Mouse (Mus musculus) embryonic facial prominence, embryonic 15.5 days (tissue): Measurements from ENCODE around the gene Irf9. TPM values are rescaled to one million over a fixed set of nuclear protein-coding genes. Genes with fewer than 3 reads are reported as not detected.
A peak's percentile ranks its signal among the peaks of the same experiment; 100 is the strongest.

Source experiments
- ATAC-seq: fragments of 200-750 bp; cut with Nextera tagmentation; 2 replicates; pipeline ENCODE4 v1.8.0; 2017; ENCODE audit warnings: low read depth, moderate TSS enrichment; ENCODE audit not compliant: insufficient number of reproducible peaks, low FRiP score, low TSS enrichment
- H3K27ac ChIP-seq: fragments of 300-500 bp; sonication (generic); replicated peaks from 2 replicates; pipeline ENCODE4 v1.5.1; 2015; ENCODE audit warnings: mild to moderate bottlenecking, inconsistent platforms
- H3K27me3 ChIP-seq: fragments of 300-500 bp; sonication (generic); 2 replicates; pipeline ENCODE4 v1.6.1; 2015; ENCODE audit warnings: inconsistent platforms
- H3K36me3 ChIP-seq: fragments of 300-500 bp; sonication (generic); 2 replicates; pipeline ENCODE4 v1.6.1; 2015; ENCODE audit warnings: mild to moderate bottlenecking, inconsistent platforms
- H3K4me1 ChIP-seq: fragments of 300-500 bp; sonication (generic); 2 replicates; pipeline ENCODE4 v1.6.1; 2015; ENCODE audit warnings: inconsistent platforms
- H3K4me2 ChIP-seq: fragments of 300-500 bp; sonication (generic); replicated peaks from 2 replicates; pipeline ENCODE4 v1.6.1; 2015; ENCODE audit warnings: mild to moderate bottlenecking, inconsistent platforms
- H3K4me3 ChIP-seq: fragments of 300-500 bp; sonication (generic); replicated peaks from 2 replicates; pipeline ENCODE4 v1.5.1; 2015; ENCODE audit warnings: mild to moderate bottlenecking, inconsistent platforms
- H3K9ac ChIP-seq: fragments of 300-500 bp; sonication (generic); 2 replicates; pipeline ENCODE4 v1.6.1; 2015; ENCODE audit warnings: inconsistent platforms
- H3K9me3 ChIP-seq: fragments of 300-500 bp; sonication (generic); replicated peaks from 2 replicates; pipeline ENCODE4 v1.6.1; 2016; ENCODE audit warnings: inconsistent platforms
- WGBS: fragments of 180-500 bp; shearing (Covaris S2); methylation state at CpG from one replicate; pipeline ENCODE4 v1.1.7; 2015; 5-methylcytosine and 5-hydroxymethylcytosine counted together
- polyA plus RNA-seq: library from polyadenylated mRNA; unstranded; fragments of >200 nt; fragmentation: Nextera tagmentation; extraction: Ambion mirVana; gene quantifications from 2 replicates; pipeline ENCODE4 v1.2.1, GENCODE M21; 2015

Irf9 gene
- polyA plus RNA-seq, 1 experiment from 2014 or later: 17.3 TPM

- no peak overlapping the region for H3K27ac ChIP-seq
- H3K4me2 ChIP-seq: no peak overlapping the region
- peaks cover 73% of the 10 kb centered on the region for H3K36me3 ChIP-seq
- H3K4me3 ChIP-seq: no peak overlapping the region
- no peaks in the 10 kb centered on the region for H3K9me3 ChIP-seq
- ATAC-seq: no peak
- no peaks in the 10 kb centered on the region for H3K4me1 ChIP-seq
- H3K27me3 ChIP-seq: no peaks in the 10 kb centered on the region
- H3K9ac ChIP-seq: no peak overlapping the region
- 83% methylated on average over 3 of the region's 3 CpGs for WGBS
These were observed 35.9 kb upstream of the Irf9 start for GRCm38 (mm10) chr14:55567496-55567895.

GRCm38 (mm10) chr14:55570588-55570987, 32.8 kb upstream of the Irf9 start:
- Histone ChIP-seq H3K4me1 (0 out of 2 replicates have a peak, but pooled peaks cover 3% of the 10 kb centered on the region), H3K27me3 (no peaks in the 10 kb centered on the region), H3K9ac (no peak overlapping the region), H3K9me3 (no peaks in the 10 kb centered on the region), H3K27ac (no peak overlapping the region), H3K4me3 (no peak overlapping the region), H3K4me2 (no peak overlapping the region), H3K36me3 (peaks cover 45% of the 10 kb centered on the region)
- 92% methylated on average over 2 of the region's 2 CpGs for WGBS
- ATAC-seq: no peak

DNA sequence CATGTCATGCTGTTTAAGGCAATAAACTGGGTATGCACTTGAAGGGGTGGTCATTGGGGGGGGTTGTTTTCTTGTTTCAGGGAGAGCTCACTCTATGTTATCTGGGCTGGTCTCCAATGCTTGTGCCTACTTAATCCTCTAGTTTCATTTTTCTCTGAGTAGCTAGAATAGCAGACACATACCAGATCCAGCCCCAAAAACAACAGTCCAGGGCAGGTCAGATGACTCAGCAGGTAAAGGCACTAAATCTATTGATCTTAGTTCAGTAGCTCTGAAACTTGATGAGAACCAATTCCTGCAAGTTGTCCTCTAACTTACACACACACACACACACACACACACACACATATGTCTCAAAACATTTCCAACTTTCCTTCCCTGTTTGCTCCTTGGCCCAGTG, 31.6 kb upstream of the Irf9 start:
- Histone ChIP-seq H3K9ac (no peak overlapping the region), H3K9me3 (no peaks in the 10 kb centered on the region), H3K27ac (no peak overlapping the region), H3K4me1 (0 out of 2 replicates have a peak, but pooled peaks cover 7% of the 10 kb centered on the region), H3K4me2 (no peak overlapping the region), H3K36me3 (peaks cover 33% of the 10 kb centered on the region), H3K4me3 (no peak overlapping the region), H3K27me3 (no peaks in the 10 kb centered on the region)
- no peak for ATAC-seq

DNA sequence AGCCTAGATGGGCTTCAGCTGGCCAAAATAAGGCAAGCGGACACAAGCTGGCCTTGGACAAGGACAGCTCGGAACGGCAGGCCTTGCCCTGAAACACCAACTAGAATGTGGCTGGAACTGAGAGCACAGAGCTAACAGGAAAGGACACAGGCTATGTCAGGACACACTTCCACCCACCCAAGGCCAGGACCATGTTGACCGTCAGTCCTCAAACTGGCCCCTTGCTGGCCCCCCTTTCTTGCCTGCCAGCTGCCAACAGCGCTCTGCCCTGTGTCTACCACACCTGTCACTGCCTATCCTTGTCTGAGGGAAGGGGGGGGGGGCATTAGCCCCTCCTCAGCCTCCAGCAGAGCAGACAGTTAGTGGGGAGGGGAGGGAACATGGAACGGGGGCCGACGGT, 28.1 kb upstream of the Irf9 start, which contains the start of gene Fitm1:
TSS of gene Fitm1 (plus strand) at position 316 of the 400 bp plus-strand sequence.
- Histone ChIP-seq H3K36me3 (peaks cover 8% of the 10 kb centered on the region; the same call in 1 of the 2 replicates), H3K4me1 (0 out of 2 replicates have a peak, but pooled peaks cover 19% of the 10 kb centered on the region), H3K27ac (0 out of 2 replicates have a peak within 1 kb of the TSS, but pooled peaks have one; percentile 28), H3K27me3 (no peaks in the 10 kb centered on the region), H3K9me3 (no peaks in the 10 kb centered on the region), H3K4me3 (peak within 1 kb of the TSS; percentile 23), H3K4me2 (no peak within 1 kb of the TSS; the same call in 1 of the 2 replicates), H3K9ac (no peak within 1 kb of the TSS)
- 72% methylated on average over 8 of the region's 8 CpGs for WGBS
- peak; percentile 27; the same call in 1 of the 2 replicates for ATAC-seq

- H3K9ac ChIP-seq: no peak overlapping the region
These were observed 27.7 kb upstream of the Irf9 start for GRCm38 (mm10) chr14:55575711-55576110.

DNA sequence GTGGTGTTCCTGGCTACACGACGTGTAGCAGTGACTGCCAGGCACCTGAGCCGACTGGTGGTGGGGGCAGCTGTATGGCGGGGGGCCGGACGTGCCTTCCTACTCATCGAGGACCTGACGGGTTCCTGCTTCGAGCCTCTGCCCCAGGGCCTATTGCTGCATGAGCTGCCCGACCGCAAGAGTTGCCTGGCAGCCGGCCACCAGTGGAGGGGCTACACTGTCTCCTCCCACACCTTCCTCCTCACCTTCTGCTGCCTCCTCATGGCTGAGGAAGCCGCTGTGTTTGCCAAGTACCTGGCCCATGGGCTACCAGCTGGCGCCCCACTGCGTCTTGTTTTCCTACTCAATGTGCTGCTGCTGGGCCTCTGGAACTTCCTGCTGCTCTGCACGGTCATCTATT, 27.0 kb upstream of the Irf9 start:
- Histone ChIP-seq H3K9me3 (no peaks in the 10 kb centered on the region), H3K36me3 (peaks cover 17% of the 10 kb centered on the region; the same call in 1 of the 2 replicates), H3K4me2 (no peak overlapping the region; the same call in 1 of the 2 replicates), H3K9ac (no peak overlapping the region), H3K27me3 (no peaks in the 10 kb centered on the region), H3K4me1 (0 out of 2 replicates have a peak, but pooled peaks cover 19% of the 10 kb centered on the region), H3K4me3 (peak overlapping the region; percentile 23; the same call in 1 of the 2 replicates), H3K27ac (no peak overlapping the region)
- 57% methylated on average over 16 of the region's 16 CpGs for WGBS
- no peak for ATAC-seq

More at GRCm38 (mm10) chr14:55575711-55576110, 27.7 kb upstream of the Irf9 start:
- peak overlapping the region; percentile 23 for H3K4me3 ChIP-seq
- 0 out of 2 replicates have a peak, but pooled peaks cover 19% of the 10 kb centered on the region for H3K4me1 ChIP-seq
- no peaks in the 10 kb centered on the region for H3K27me3 ChIP-seq
- 0 out of 2 replicates have a peak overlapping the region, but pooled peaks have one; percentile 28 for H3K27ac ChIP-seq
- H3K9me3 ChIP-seq: no peaks in the 10 kb centered on the region
- H3K36me3 ChIP-seq: peaks cover 10% of the 10 kb centered on the region; the same call in 1 of the 2 replicates
- ATAC-seq: no peak
- 69% methylated on average over 13 of the region's 13 CpGs for WGBS
- H3K4me2 ChIP-seq: no peak overlapping the region; the same call in 1 of the 2 replicates

DNA sequence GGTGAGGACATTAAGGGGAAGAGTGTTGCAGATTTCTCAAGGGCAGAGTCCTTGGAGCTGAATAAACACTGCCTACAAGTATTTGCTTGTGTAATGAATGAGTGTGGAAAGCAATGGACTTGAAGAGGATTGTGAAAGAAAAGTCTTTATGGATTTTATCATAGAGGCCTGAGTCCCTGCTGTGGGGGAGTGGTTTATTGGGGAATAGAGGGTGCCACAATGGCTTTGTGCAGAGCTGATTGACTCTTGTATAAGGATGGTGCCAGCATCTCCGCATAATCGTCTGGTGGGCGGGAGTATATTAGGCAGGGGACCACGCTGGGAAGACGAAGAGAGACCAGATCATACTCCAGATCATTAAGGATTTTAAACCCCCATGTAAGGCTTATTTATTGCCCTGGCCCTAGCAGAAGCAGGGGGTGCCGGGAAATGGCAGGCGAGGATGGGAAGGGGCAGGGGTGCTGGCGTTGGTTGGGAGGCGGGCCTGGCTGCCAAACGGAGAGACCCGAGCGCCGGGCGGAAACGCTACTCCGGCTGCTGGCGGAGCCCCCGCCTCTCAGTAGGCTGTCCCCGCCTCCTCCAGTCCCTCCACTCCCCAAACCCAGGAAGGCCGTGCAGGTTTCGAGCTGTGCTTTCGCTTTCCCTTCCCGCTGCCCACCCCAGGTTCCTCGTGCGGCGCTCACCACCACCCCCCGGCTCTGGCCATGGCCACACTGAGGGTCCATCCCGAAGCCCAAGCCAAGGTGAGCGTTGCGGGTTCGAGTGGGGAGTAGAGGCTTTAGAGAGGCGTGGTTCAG, 25.3 kb upstream of the Irf9 start, which contains the start of gene Psme1:
TSS of gene Psme1 (plus strand) at position 253 of the 797 bp plus-strand sequence.
- Histone ChIP-seq H3K4me1 (0 out of 2 replicates have a peak, but pooled peaks cover 19% of the 10 kb centered on the region), H3K36me3 (peaks cover 19% of the 10 kb centered on the region; the same call in 1 of the 2 replicates), H3K27ac (peak within 1 kb of the TSS; percentile 83), H3K27me3 (no peaks in the 10 kb centered on the region), H3K4me3 (peak within 1 kb of the TSS; percentile 75), H3K9me3 (no peaks in the 10 kb centered on the region), H3K4me2 (peak within 1 kb of the TSS; percentile 84), H3K9ac (peak within 1 kb of the TSS; percentile 88)
- WGBS: under 1% methylated on average over 32 of the region's 32 CpGs
- ATAC-seq: peak; percentile 86

- 25% methylated on average over 6 of the region's 6 CpGs for WGBS
- 0 out of 2 replicates have a peak, but pooled peaks cover 19% of the 10 kb centered on the region for H3K4me1 ChIP-seq
- peak overlapping the region; percentile 88 for H3K9ac ChIP-seq
- peak; percentile 39 for ATAC-seq
- H3K9me3 ChIP-seq: no peaks in the 10 kb centered on the region
- H3K4me3 ChIP-seq: peak overlapping the region; percentile 75
- peak overlapping the region; percentile 83 for H3K27ac ChIP-seq
- H3K27me3 ChIP-seq: no peaks in the 10 kb centered on the region
- peaks cover 19% of the 10 kb centered on the region; the same call in 1 of the 2 replicates for H3K36me3 ChIP-seq
- peak overlapping the region; percentile 84 for H3K4me2 ChIP-seq
These were observed 24.6 kb upstream of the Irf9 start for GRCm38 (mm10) chr14:55578668-55579269.

- WGBS: 84% methylated on average over 23 of the region's 23 CpGs
These were observed 23.6 kb upstream of the Irf9 start for GRCm38 (mm10) chr14:55579511-55580496.

DNA sequence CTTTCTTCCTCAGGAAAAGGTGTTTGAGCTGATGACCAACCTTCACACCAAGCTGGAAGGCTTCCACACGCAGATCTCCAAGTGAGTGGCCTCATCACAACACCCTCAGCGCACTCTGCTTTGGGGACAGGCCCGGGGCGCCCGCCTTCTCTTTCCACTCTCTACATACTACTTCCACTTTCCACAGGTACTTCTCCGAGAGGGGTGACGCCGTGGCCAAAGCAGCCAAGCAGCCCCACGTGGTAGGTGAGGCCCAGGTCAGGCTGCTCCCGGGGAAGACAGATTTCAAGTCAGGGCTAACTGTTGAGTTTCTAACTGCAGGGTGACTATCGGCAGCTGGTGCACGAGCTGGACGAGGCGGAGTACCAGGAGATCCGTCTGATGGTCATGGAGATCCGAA, 22.6 kb upstream of the Irf9 start:
- WGBS: 93% methylated on average over 16 of the region's 16 CpGs
- ATAC-seq: no peak
- H3K27ac ChIP-seq: no peak overlapping the region
- H3K9me3 ChIP-seq: no peaks in the 10 kb centered on the region
- H3K9ac ChIP-seq: no peak overlapping the region
- H3K27me3 ChIP-seq: no peaks in the 10 kb centered on the region
- peaks cover 22% of the 10 kb centered on the region; the same call in 1 of the 2 replicates for H3K4me1 ChIP-seq
- peaks cover 19% of the 10 kb centered on the region; the same call in 1 of the 2 replicates for H3K36me3 ChIP-seq
- H3K4me3 ChIP-seq: no peak overlapping the region
- no peak overlapping the region for H3K4me2 ChIP-seq

More at GRCm38 (mm10) chr14:55579511-55580496, 23.6 kb upstream of the Irf9 start:
- Histone ChIP-seq H3K9me3 (no peaks in the 10 kb centered on the region), H3K4me2 (no peak overlapping the region), H3K4me1 (peaks cover 22% of the 10 kb centered on the region; the same call in 1 of the 2 replicates), H3K27me3 (no peaks in the 10 kb centered on the region), H3K9ac (no peak overlapping the region), H3K4me3 (no peak overlapping the region), H3K36me3 (peaks cover 19% of the 10 kb centered on the region; the same call in 1 of the 2 replicates), H3K27ac (no peak overlapping the region)
- no peak for ATAC-seq
